Mouse (Mus musculus) heart, embryonic 12.5 days (tissue): ENCODE data around the gene Tmem116. TPM values are rescaled to one million over a fixed set of nuclear protein-coding genes. Genes with fewer than 3 reads are reported as not detected.

Source experiments
- ATAC-seq: fragments of 200-750 bp; cut with Nextera tagmentation; 2 replicates; pipeline ENCODE4 v1.8.0; 2017; ENCODE audit warnings: moderate TSS enrichment, moderate library complexity; ENCODE audit not compliant: insufficient number of reproducible peaks, low FRiP score
- H3K27ac ChIP-seq: fragments of 300-500 bp; sonication (generic); 2 replicates; pipeline ENCODE4 v1.5.1; 2016; ENCODE audit warnings: mild to moderate bottlenecking, moderate library complexity; ENCODE audit not compliant: poor library complexity, severe bottlenecking
- H3K27me3 ChIP-seq: fragments of 300-500 bp; sonication (generic); replicated peaks from 2 replicates; pipeline ENCODE4 v1.6.1; 2016; ENCODE audit warnings: mild to moderate bottlenecking, moderate library complexity
- H3K36me3 ChIP-seq: fragments of 300-500 bp; sonication (generic); 2 replicates; pipeline ENCODE4 v1.6.1; 2016; ENCODE audit warnings: mild to moderate bottlenecking, moderate library complexity
- H3K4me1 ChIP-seq: fragments of 300-500 bp; sonication (generic); replicated peaks from 2 replicates; pipeline ENCODE4 v1.6.1; 2016; ENCODE audit warnings: mild to moderate bottlenecking
- H3K4me2 ChIP-seq: fragments of 300-500 bp; sonication (generic); 2 replicates; pipeline ENCODE4 v1.6.1; 2016; ENCODE audit warnings: mild to moderate bottlenecking, moderate library complexity
- H3K4me3 ChIP-seq: fragments of 300-500 bp; sonication (generic); 2 replicates; pipeline ENCODE4 v1.5.1; 2016; ENCODE audit warnings: mild to moderate bottlenecking
- H3K9ac ChIP-seq: fragments of 300-500 bp; sonication (generic); 2 replicates; pipeline ENCODE4 v1.6.1; 2016; ENCODE audit warnings: mild to moderate bottlenecking, moderate library complexity
- H3K9me3 ChIP-seq: fragments of 300-500 bp; sonication (generic); replicated peaks from 2 replicates; pipeline ENCODE4 v1.6.1; 2016; ENCODE audit warnings: mild to moderate bottlenecking, moderate library complexity
- WGBS: fragments of 180-500 bp; shearing (Covaris S2); methylation state at CpG from one replicate; pipeline ENCODE4 v1.1.7; 2016; 5-methylcytosine and 5-hydroxymethylcytosine counted together
- polyA plus RNA-seq: library from polyadenylated mRNA; unstranded; fragments of >200 nt; fragmentation: Nextera tagmentation; extraction: Ambion mirVana; gene quantifications from 2 replicates; pipeline ENCODE4 v1.2.1, GENCODE M21; 2016

Gene Tmem116
- polyA plus RNA-seq: 4.5 and 4.7 TPM in 2 replicates

- Histone ChIP-seq H3K4me2 (peak within 1 kb of the TSS; percentile 73), H3K27me3 (no peaks in the 10 kb centered on the region), H3K4me3 (peak within 1 kb of the TSS; percentile 95), H3K27ac (peak within 1 kb of the TSS; percentile 97), H3K9ac (peak within 1 kb of the TSS; percentile 95), H3K36me3 (peaks cover 35% of the 10 kb centered on the region), H3K9me3 (no peaks in the 10 kb centered on the region), H3K4me1 (peaks cover 33% of the 10 kb centered on the region)
- 1% methylated on average over 17 of the region's 17 CpGs for WGBS
- ATAC-seq: peak; percentile 60
Observed at GRCm38 (mm10) chr5:121451644-121452025, at the start of gene Tmem116. Tmem116 (plus strand) TSS chr5:121451893.

DNA sequence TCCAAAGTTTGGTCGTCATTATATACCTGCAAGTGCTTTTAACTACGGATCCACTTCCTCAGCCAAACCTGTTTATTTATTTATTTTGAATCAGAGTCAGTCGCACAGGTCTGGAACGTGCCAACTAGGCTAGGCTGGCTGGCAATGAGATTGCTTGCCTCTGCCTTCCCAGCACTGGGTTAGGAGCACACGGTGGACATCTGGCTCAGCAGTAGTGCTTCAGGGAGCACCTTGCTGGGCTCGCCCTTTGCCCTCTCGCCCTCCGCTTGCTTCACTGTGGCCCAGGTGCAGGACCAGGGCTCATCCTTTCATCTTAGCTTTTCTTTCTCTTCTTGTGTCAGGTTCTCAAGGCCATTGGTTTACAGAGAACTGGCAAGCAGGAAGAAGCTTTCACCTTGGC lies 43.8 kb upstream of the Tmem116 start:
- no peak overlapping the region for H3K4me2 ChIP-seq
- H3K9me3 ChIP-seq: no peaks in the 10 kb centered on the region
- H3K27me3 ChIP-seq: no peaks in the 10 kb centered on the region
- H3K27ac ChIP-seq: no peak overlapping the region
- peaks cover 51% of the 10 kb centered on the region for H3K36me3 ChIP-seq
- peaks cover 8% of the 10 kb centered on the region for H3K4me1 ChIP-seq
- no peak overlapping the region for H3K9ac ChIP-seq
- no peak overlapping the region for H3K4me3 ChIP-seq
- WGBS: 89% methylated on average over 8 of the region's 8 CpGs
- ATAC-seq: no peak

DNA sequence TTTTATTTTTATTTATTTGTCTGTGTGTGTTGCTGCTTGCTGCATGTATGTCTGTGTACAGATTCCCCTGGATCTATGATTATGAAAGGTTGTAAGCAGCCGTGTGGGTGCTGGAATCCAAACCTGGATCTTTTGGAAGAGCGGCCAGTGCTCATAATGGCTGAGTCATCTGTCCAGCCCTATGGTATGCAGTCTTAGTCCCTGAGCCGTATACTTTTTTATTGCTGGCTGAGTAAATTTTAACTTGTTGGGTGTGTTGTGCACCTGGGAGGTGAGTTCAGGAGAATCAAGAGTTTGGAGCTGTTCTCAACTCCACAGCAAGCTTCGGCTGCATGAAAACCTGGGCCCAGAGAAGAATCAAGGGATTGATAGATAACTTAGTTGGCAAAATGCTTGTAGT lies 40.7 kb upstream of the Tmem116 start:
- WGBS: 89% methylated on average over 4 of the region's 4 CpGs
- H3K36me3 ChIP-seq: peaks cover 76% of the 10 kb centered on the region

DNA sequence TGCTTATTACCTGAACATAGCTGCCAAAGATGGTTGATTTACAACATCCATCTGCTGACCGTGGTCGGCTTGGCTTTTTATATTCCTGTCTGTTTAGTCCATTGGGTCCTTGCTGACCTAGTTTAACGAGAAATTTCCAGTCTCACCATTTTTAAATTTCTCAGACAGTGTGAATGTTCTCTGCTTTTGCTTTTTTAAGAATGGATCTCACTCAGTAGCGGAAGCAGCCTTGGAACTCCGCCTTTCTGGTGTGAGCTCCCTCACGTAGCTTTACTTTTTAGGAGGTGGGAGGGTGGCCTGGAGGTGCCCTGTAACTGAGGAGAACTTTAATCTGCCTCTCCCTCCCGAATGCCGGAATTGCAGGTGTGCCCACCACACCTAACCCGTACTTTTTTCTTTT lies 31.0 kb upstream of the Tmem116 start:
- WGBS: 92% methylated on average over 9 of the region's 9 CpGs
- Histone ChIP-seq H3K27me3 (no peaks in the 10 kb centered on the region), H3K27ac (no peak overlapping the region), H3K4me3 (no peak overlapping the region), H3K9me3 (0 out of 2 replicates have a peak, but pooled peaks cover 4% of the 10 kb centered on the region), H3K4me1 (no peaks in the 10 kb centered on the region), H3K4me2 (no peak overlapping the region), H3K36me3 (peaks cover 97% of the 10 kb centered on the region), H3K9ac (no peak overlapping the region)
- ATAC-seq: no peak

More for the DNA sequence above, 40.7 kb upstream of the Tmem116 start:
- no peaks in the 10 kb centered on the region for H3K4me1 ChIP-seq
- H3K9ac ChIP-seq: no peak overlapping the region
- H3K4me3 ChIP-seq: no peak overlapping the region
- H3K27me3 ChIP-seq: no peaks in the 10 kb centered on the region
- H3K4me2 ChIP-seq: no peak overlapping the region
- H3K27ac ChIP-seq: no peak overlapping the region
- 0 out of 2 replicates have a peak, but pooled peaks cover under 1% of the 10 kb centered on the region for H3K9me3 ChIP-seq
- ATAC-seq: no peak

DNA sequence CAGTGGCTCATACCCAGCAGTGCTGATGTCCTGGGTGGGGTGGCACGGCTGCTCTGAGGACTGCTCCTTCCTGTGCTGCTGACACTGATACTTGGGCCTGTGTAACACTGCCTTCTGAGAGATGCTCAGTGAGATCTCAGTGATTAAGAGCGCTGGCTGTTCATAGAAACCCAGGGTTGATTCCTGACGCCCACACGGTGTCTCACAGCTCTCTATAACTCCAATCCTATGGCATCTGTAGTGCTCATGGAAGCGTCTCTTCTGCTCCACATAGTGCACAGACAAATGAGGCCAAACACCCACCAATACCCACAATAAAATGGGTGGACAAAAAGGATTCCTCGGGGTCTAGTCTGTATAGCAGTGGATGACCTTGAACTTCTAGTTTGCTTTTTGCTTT lies 28.9 kb upstream of the Tmem116 start:
- no peak overlapping the region for H3K4me2 ChIP-seq
- no peaks in the 10 kb centered on the region for H3K4me1 ChIP-seq
- no peaks in the 10 kb centered on the region for H3K27me3 ChIP-seq
- ATAC-seq: no peak
- H3K27ac ChIP-seq: no peak overlapping the region
- H3K36me3 ChIP-seq: peaks cover 97% of the 10 kb centered on the region
- no peaks in the 10 kb centered on the region for H3K9me3 ChIP-seq
- 93% methylated on average over 6 of the region's 6 CpGs for WGBS
- no peak overlapping the region for H3K4me3 ChIP-seq
- no peak overlapping the region for H3K9ac ChIP-seq

- no peaks in the 10 kb centered on the region for H3K9me3 ChIP-seq
Observed at GRCm38 (mm10) chr5:121423297-121423696, 28.4 kb upstream of the Tmem116 start.

DNA sequence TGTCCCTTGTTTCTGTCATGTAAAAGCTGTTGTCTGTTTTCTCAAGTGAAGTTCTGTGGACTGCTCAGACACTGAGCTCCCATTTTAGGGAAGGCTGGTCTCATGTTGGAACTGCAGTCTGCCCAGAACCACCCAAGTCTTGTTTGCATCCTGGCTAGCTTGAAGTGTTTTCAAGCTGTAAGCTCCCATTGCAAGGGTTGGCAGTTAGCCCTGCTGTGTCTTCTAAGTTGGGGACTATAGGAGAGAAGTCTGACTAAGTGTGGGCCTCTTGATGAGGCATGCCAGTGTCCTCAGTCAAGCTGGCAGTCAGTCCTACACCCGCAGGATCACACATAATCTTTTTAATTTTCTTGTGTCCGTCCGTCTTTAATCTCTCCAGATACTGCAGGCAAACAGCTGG lies 22.7 kb upstream of the Tmem116 start:
- no peak overlapping the region for H3K9ac ChIP-seq
- H3K9me3 ChIP-seq: no peaks in the 10 kb centered on the region
- no peaks in the 10 kb centered on the region for H3K27me3 ChIP-seq
- H3K27ac ChIP-seq: no peak overlapping the region
- ATAC-seq: no peak
- peaks cover 98% of the 10 kb centered on the region for H3K36me3 ChIP-seq
- WGBS: 89% methylated on average over 3 of the region's 3 CpGs
- no peaks in the 10 kb centered on the region for H3K4me1 ChIP-seq
- H3K4me3 ChIP-seq: no peak overlapping the region
- no peak overlapping the region for H3K4me2 ChIP-seq

More at GRCm38 (mm10) chr5:121423297-121423696, 28.4 kb upstream of the Tmem116 start:
- ATAC-seq: no peak
- Histone ChIP-seq H3K27me3 (no peaks in the 10 kb centered on the region), H3K4me2 (no peak overlapping the region), H3K36me3 (peaks cover 97% of the 10 kb centered on the region), H3K27ac (no peak overlapping the region), H3K9ac (no peak overlapping the region), H3K4me3 (no peak overlapping the region), H3K4me1 (no peaks in the 10 kb centered on the region)
- 85% methylated on average over 10 of the region's 10 CpGs for WGBS

- H3K4me3 ChIP-seq: no peak overlapping the region
- no peaks in the 10 kb centered on the region for H3K27me3 ChIP-seq
- H3K4me2 ChIP-seq: no peak overlapping the region
- no peak overlapping the region for H3K27ac ChIP-seq
- H3K9ac ChIP-seq: no peak overlapping the region
- H3K36me3 ChIP-seq: peaks cover 88% of the 10 kb centered on the region
- ATAC-seq: no peak
- H3K4me1 ChIP-seq: no peaks in the 10 kb centered on the region
- WGBS: 94% methylated on average over 5 of the region's 5 CpGs
- H3K9me3 ChIP-seq: no peaks in the 10 kb centered on the region
Observed at GRCm38 (mm10) chr5:121438131-121438530, 13.6 kb upstream of the Tmem116 start.

DNA sequence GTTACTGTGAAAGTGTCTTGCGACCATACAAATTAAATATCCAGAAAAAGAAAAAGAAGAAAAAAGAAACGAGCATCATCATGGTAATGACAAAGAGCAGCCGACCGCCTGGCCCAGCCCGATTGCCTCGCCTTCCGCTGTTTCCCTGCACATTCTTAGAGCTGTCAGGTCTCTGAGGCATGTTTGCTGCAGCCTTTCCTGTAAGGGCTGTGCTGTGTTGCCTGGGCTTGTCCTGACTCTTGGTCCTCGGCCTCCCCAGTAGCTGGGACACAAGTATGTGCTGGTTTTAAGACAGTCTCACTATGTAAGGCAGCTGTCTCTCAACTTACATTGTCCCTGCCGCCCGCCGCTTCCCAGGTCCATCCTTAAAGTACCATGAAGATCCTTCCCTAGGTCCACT lies 12.9 kb upstream of the Tmem116 start:
- Histone ChIP-seq H3K4me1 (no peaks in the 10 kb centered on the region), H3K4me3 (no peak overlapping the region), H3K36me3 (peaks cover 88% of the 10 kb centered on the region), H3K4me2 (no peak overlapping the region), H3K9ac (no peak overlapping the region), H3K9me3 (no peaks in the 10 kb centered on the region), H3K27ac (no peak overlapping the region), H3K27me3 (no peaks in the 10 kb centered on the region)
- 91% methylated on average over 11 of the region's 11 CpGs for WGBS
- no peak for ATAC-seq

DNA sequence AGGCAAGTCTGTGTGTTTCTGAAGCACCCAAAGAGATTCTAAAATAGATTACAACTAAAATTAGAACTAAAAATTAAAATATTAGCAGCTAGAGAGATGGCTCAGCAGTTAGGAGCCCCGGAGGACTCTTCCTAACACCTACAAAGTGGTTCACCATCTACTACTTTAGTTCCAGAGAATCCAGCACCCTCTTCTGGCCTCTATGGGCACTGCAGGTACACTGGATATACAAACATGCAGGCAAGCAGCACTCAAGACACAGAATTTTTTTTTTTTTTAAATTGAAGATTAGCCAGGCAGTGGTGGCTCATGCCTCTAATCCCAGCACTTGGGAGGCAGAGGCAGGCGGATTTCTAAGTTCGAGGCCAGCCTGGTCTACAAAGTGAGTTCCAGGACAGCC lies 8.1 kb upstream of the Tmem116 start:
- Histone ChIP-seq H3K4me3 (no peak overlapping the region), H3K9ac (no peak overlapping the region), H3K4me1 (no peaks in the 10 kb centered on the region), H3K27ac (no peak overlapping the region), H3K36me3 (peaks cover 90% of the 10 kb centered on the region), H3K4me2 (no peak overlapping the region), H3K27me3 (no peaks in the 10 kb centered on the region), H3K9me3 (no peaks in the 10 kb centered on the region)
- 83% methylated on average over 3 of the region's 3 CpGs for WGBS
- ATAC-seq: no peak

GRCm38 (mm10) chr5:121444870-121445269 lies 6.8 kb upstream of the Tmem116 start:
- Histone ChIP-seq H3K4me3 (no peak overlapping the region), H3K4me1 (no peaks in the 10 kb centered on the region), H3K4me2 (no peak overlapping the region), H3K9me3 (no peaks in the 10 kb centered on the region), H3K27ac (no peak overlapping the region), H3K36me3 (peaks cover 90% of the 10 kb centered on the region), H3K9ac (no peak overlapping the region), H3K27me3 (no peaks in the 10 kb centered on the region)
- ATAC-seq: no peak
- 88% methylated on average over 5 of the region's 5 CpGs for whole genome bisulfite sequencing

DNA sequence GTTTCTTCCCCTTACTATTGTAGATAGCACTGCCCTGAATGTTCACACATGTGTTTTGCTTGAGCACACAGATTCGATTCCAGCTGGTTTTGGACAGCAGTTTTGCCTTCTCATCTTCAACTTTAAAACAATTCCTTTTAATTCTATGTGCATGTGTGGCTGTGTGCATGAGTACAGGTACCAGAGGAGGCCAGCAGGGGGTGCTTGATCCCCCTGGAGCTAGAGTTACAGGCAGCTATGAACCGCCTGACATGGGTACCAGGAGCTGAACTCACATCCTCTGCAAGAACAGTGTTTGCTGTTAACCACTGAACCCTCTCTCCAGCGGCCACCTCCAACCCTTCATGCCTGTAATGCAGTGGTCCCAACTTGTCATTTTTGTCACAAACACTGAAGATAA lies 3.2 kb upstream of the Tmem116 start:
- Histone ChIP-seq H3K9ac (no peak overlapping the region), H3K36me3 (peaks cover 67% of the 10 kb centered on the region), H3K27ac (no peak overlapping the region), H3K4me1 (peaks cover 15% of the 10 kb centered on the region), H3K4me3 (no peak overlapping the region), H3K4me2 (no peak overlapping the region), H3K27me3 (no peaks in the 10 kb centered on the region), H3K9me3 (no peaks in the 10 kb centered on the region)
- WGBS: 89% methylated on average over 3 of the region's 3 CpGs
- no peak for ATAC-seq
